Mouse (Mus musculus): ENCODE results near the gene Sash3.

DNA sequence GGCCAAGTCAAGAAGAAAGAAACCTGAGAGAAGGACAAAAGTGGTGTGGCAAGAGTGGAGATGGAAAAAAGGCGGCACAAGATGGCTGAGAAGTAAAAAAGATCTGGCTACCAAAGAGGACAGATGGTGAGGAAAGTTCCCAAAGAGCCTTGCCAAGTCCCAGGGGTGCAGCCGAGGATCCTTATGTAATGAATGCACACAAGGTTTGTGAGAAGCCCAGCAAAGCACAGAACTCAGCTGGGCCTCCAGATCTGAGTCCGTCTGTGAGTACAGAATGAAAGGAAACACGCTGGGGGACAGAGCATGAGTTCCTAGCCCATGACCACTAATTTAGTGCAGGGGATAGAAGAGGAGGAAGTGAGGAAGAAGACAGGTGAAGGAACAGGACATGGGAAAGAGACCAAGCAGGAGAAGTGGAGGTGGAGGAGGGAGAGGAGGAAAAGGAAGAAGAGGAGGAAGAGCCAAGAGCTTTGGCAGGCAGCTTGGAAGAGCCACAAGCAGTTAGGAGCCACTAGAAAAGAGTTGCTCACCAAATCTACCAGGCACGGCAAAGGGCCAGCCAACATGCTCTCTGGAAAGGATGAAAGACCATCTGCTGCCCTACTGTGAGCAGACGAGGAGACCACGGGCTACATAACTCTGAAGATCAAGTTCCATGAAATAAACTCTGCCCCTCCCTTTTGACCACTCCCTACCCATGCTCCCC is 41.3 kb upstream of the Sash3 start:
- TF ChIP-seq CTCF (IDR thresholded peaks at IDR 0.05; ENCODE audit: control insufficient read depth, insufficient read depth, insufficient read length): no peak
- no peak for TF ChIP-seq MYOG (IDR thresholded peaks at IDR 0.05; ENCODE audit: control insufficient read depth, extremely low read depth, insufficient read length)
- TF ChIP-seq USF1 (IDR thresholded peaks at IDR 0.05; ENCODE audit: low read depth): no peak
- no peak for TF ChIP-seq FOSL1 (IDR thresholded peaks at IDR 0.05; ENCODE audit: insufficient read depth, low read length, poor library complexity, severe bottlenecking)
- TF ChIP-seq MYOD1 (IDR thresholded peaks at IDR 0.05; ENCODE audit: control insufficient read depth, insufficient read length, low read depth): no peak
- no peak for TF ChIP-seq CEBPB (IDR thresholded peaks at IDR 0.05; ENCODE audit: low read depth)

Measured in C2C12 (cell line).